Mouse (Mus musculus): ENCODE results near the gene Clasrp.
"Not testable (repeated sequence)": the region's sequence is repeated elsewhere in the genome, so short reads cannot be mapped to it uniquely, and the experiment has no call there.

Clasrp gene

GRCm38 (mm10) chr7:19609641-19610332, 5.5 kb upstream of the Clasrp start:
- DNase-seq (ENCODE audit: low spot score in 2 of 2), result no peak

- no peak for DNase-seq (ENCODE audit: low spot score in 2 of 2)
Observed at GRCm38 (mm10) chr7:19607291-19607690, 3.0 kb upstream of the Clasrp start.

- DNase-seq (ENCODE audit: low spot score in 2 of 2), result not testable (repeated sequence)
Observed at GRCm38 (mm10) chr7:19604606-19605214, 424 bp upstream of the Clasrp start.

- DNase-seq (ENCODE audit: low spot score in 2 of 2), result no peak
Observed at GRCm38 (mm10) chr7:19603055-19603454, 1.2 kb downstream of the Clasrp start.

GRCm38 (mm10) chr7:19600562-19600961, 3.7 kb downstream of the Clasrp start:
- no peak for DNase-seq (ENCODE audit: low spot score in 2 of 2)

- DNase-seq (ENCODE audit: low spot score in 2 of 2), result no peak
Observed at GRCm38 (mm10) chr7:19593061-19593730, 11.1 kb downstream of the Clasrp start.

GRCm38 (mm10) chr7:19589917-19590316, 14.4 kb downstream of the Clasrp start:
- DNase-seq (ENCODE audit: low spot score in 2 of 2), result peak; percentile 63 to 64

- DNase-seq (ENCODE audit: low spot score in 2 of 2), result no peak
Observed at GRCm38 (mm10) chr7:19589207-19589606, 15.1 kb downstream of the Clasrp start.

GRCm38 (mm10) chr7:19586269-19586668, 18.0 kb downstream of the Clasrp start:
- no peak for DNase-seq (ENCODE audit: low spot score in 2 of 2)

GRCm38 (mm10) chr7:19580634-19581033, 23.7 kb downstream of the Clasrp start:
- no peak for DNase-seq (ENCODE audit: low spot score in 2 of 2)

GRCm38 (mm10) chr7:19579751-19580150, 24.5 kb downstream of the Clasrp start:
- DNase-seq (ENCODE audit: low spot score in 2 of 2), result no peak

GRCm38 (mm10) chr7:19578436-19578835, 25.9 kb downstream of the Clasrp start:
- DNase-seq (ENCODE audit: low spot score in 2 of 2), result no peak

GRCm38 (mm10) chr7:19577877-19578414, 26.3 kb downstream of the Clasrp start:
- DNase-seq (ENCODE audit: low spot score in 2 of 2), result no peak

- no peak for DNase-seq (ENCODE audit: low spot score in 2 of 2)
Observed at GRCm38 (mm10) chr7:19577141-19577852, 27.0 kb downstream of the Clasrp start, which contains the start of the genes Zfp296 and Gemin7. TSS of gene Zfp296 (plus strand) at chr7:19577287. TSS of gene Gemin7 (minus strand) at chr7:19577595.

GRCm38 (mm10) chr7:19575559-19575958, 28.7 kb downstream of the Clasrp start:
- DNase-seq (ENCODE audit: low spot score in 2 of 2), result no peak

GRCm38 (mm10) chr7:19573776-19574140, 30.5 kb downstream of the Clasrp start:
- DNase-seq (ENCODE audit: low spot score in 2 of 2), result no peak

GRCm38 (mm10) chr7:19572926-19573775, 31.1 kb downstream of the Clasrp start:
- peak in 1 of 2 experiments; percentile 69 for DNase-seq (ENCODE audit: low spot score in 2 of 2)

GRCm38 (mm10) chr7:19569647-19570046, 34.6 kb downstream of the Clasrp start:
- no peak for DNase-seq (ENCODE audit: low spot score in 2 of 2)

- DNase-seq (ENCODE audit: low spot score in 2 of 2), result no peak
Observed at GRCm38 (mm10) chr7:19567426-19567825, 36.9 kb downstream of the Clasrp start.

GRCm38 (mm10) chr7:19565803-19566202, 38.5 kb downstream of the Clasrp start:
- no peak for DNase-seq (ENCODE audit: low spot score in 2 of 2)

GRCm38 (mm10) chr7:19564455-19564854, 39.8 kb downstream of the Clasrp start:
- DNase-seq (ENCODE audit: low spot score in 2 of 2), result no peak

Measured in frontal cortex, postnatal 10 days (tissue).